Mouse (Mus musculus) intestine, embryonic 15.5 days (tissue): Measurements from ENCODE around the gene Ptpn1. TPM values are rescaled to one million over a fixed set of nuclear protein-coding genes. Genes with fewer than 3 reads are reported as not detected.

Experiments used
- ATAC-seq: fragments of 200-750 bp; cut with Nextera tagmentation; 2 replicates; pipeline ENCODE4 v1.8.0; 2017; ENCODE audit warnings: moderate TSS enrichment, moderate library complexity
- H3K27ac ChIP-seq: fragments of 300-500 bp; sonication (generic); 2 replicates; pipeline ENCODE4 v1.5.1; 2015; ENCODE audit warnings: mild to moderate bottlenecking, inconsistent platforms
- H3K27me3 ChIP-seq: fragments of 300-500 bp; sonication (generic); replicated peaks from 2 replicates; pipeline ENCODE4 v1.6.1; 2015; ENCODE audit warnings: inconsistent platforms
- H3K36me3 ChIP-seq: fragments of 300-500 bp; sonication (generic); 2 replicates; pipeline ENCODE4 v1.6.1; 2015; ENCODE audit warnings: inconsistent platforms
- H3K4me1 ChIP-seq: fragments of 300-500 bp; sonication (generic); replicated peaks from 2 replicates; pipeline ENCODE4 v1.6.1; 2015; ENCODE audit warnings: inconsistent platforms
- H3K4me2 ChIP-seq: fragments of 300-500 bp; sonication (generic); replicated peaks from 2 replicates; pipeline ENCODE4 v1.6.1; 2015; ENCODE audit warnings: mild to moderate bottlenecking, inconsistent platforms
- H3K4me3 ChIP-seq: fragments of 300-500 bp; sonication (generic); replicated peaks from 2 replicates; pipeline ENCODE4 v1.5.1; 2015; ENCODE audit warnings: inconsistent platforms
- H3K9ac ChIP-seq: fragments of 300-500 bp; sonication (generic); 2 replicates; pipeline ENCODE4 v1.6.1; 2015; ENCODE audit warnings: inconsistent platforms
- H3K9me3 ChIP-seq: fragments of 300-500 bp; sonication (generic); 2 replicates; pipeline ENCODE4 v1.6.1; 2016; ENCODE audit warnings: inconsistent platforms
- WGBS: fragments of 180-500 bp; shearing (Covaris S2); methylation state at CpG from one replicate; pipeline ENCODE4 v1.1.7; 2015; 5-methylcytosine and 5-hydroxymethylcytosine counted together
- polyA plus RNA-seq: library from polyadenylated mRNA; unstranded; fragments of >200 nt; fragmentation: Nextera tagmentation; extraction: Ambion mirVana; gene quantifications from 2 replicates; pipeline ENCODE4 v1.2.1, GENCODE M21; 2015

Gene Ptpn1
- polyA plus RNA-seq, 1 experiment from 2014 or later = 54.2 TPM

- Histone ChIP-seq H3K4me1 (peaks cover 39% of the 10 kb centered on the region), H3K27me3 (no peaks in the 10 kb centered on the region), H3K4me2 (peak overlapping the region; percentile 30), H3K9ac (no peak overlapping the region), H3K36me3 (no peaks in the 10 kb centered on the region), H3K4me3 (no peak overlapping the region), H3K27ac (peak overlapping the region; percentile 60; the same call in 1 of the 2 replicates), H3K9me3 (no peaks in the 10 kb centered on the region)
- peak; percentile 50 for ATAC-seq
- 13% methylated on average over 7 of the region's 7 CpGs for WGBS
These were observed 54.9 kb downstream of the Ptpn1 start for GRCm38 (mm10) chr2:167986762-167987161.

GRCm38 (mm10) chr2:167987640-167988039 lies 55.8 kb downstream of the Ptpn1 start:
- Histone ChIP-seq H3K4me2 (no peak overlapping the region; the same call in 1 of the 2 replicates), H3K9me3 (no peaks in the 10 kb centered on the region), H3K9ac (no peak overlapping the region), H3K4me3 (no peak overlapping the region), H3K36me3 (no peaks in the 10 kb centered on the region), H3K27ac (peak overlapping the region; percentile 60; the same call in 1 of the 2 replicates), H3K4me1 (peaks cover 39% of the 10 kb centered on the region), H3K27me3 (no peaks in the 10 kb centered on the region)
- 42% methylated on average over 12 of the region's 12 CpGs for WGBS
- ATAC-seq = peak; percentile 68

GRCm38 (mm10) chr2:167989310-167989709 lies 57.5 kb downstream of the Ptpn1 start:
- Histone ChIP-seq H3K27ac (peak overlapping the region; percentile 15; the same call in 1 of the 2 replicates), H3K4me2 (peak overlapping the region; percentile 26), H3K4me1 (peaks cover 37% of the 10 kb centered on the region), H3K36me3 (no peaks in the 10 kb centered on the region), H3K27me3 (no peaks in the 10 kb centered on the region), H3K9me3 (no peaks in the 10 kb centered on the region), H3K9ac (no peak overlapping the region; the same call in 1 of the 2 replicates), H3K4me3 (no peak overlapping the region)
- WGBS = 43% methylated on average over 14 of the region's 14 CpGs
- peak; percentile 24 for ATAC-seq

- 54% methylated on average over 13 of the region's 13 CpGs for WGBS
- Histone ChIP-seq H3K4me2 (no peak overlapping the region), H3K9me3 (no peaks in the 10 kb centered on the region), H3K4me3 (no peak overlapping the region), H3K36me3 (no peaks in the 10 kb centered on the region), H3K27me3 (no peaks in the 10 kb centered on the region), H3K9ac (no peak overlapping the region), H3K27ac (no peak overlapping the region), H3K4me1 (peaks cover 23% of the 10 kb centered on the region)
- 0 out of 2 replicates have a peak, but pooled peaks have one; percentile 34 for ATAC-seq
These were observed 61.4 kb downstream of the Ptpn1 start for GRCm38 (mm10) chr2:167993260-167993659.

- Histone ChIP-seq H3K4me3 (no peak overlapping the region), H3K27me3 (no peaks in the 10 kb centered on the region), H3K9me3 (no peaks in the 10 kb centered on the region), H3K36me3 (no peaks in the 10 kb centered on the region), H3K27ac (no peak overlapping the region), H3K4me1 (peaks cover 4% of the 10 kb centered on the region; the same call in 1 of the 2 replicates), H3K9ac (no peak overlapping the region), H3K4me2 (no peak overlapping the region)
- no peak for ATAC-seq
- 60% methylated on average over 19 of the region's 19 CpGs for WGBS
These were observed 64.2 kb downstream of the Ptpn1 start for GRCm38 (mm10) chr2:167995870-167996635.

- H3K4me2 ChIP-seq = no peak overlapping the region
- H3K27me3 ChIP-seq = no peaks in the 10 kb centered on the region
- H3K9ac ChIP-seq = no peak overlapping the region
- 61% methylated on average over 8 of the region's 8 CpGs for WGBS
- H3K27ac ChIP-seq = no peak overlapping the region
- H3K9me3 ChIP-seq = no peaks in the 10 kb centered on the region
- H3K4me3 ChIP-seq = no peak overlapping the region
- no peak for ATAC-seq
- no peaks in the 10 kb centered on the region for H3K36me3 ChIP-seq
- peaks cover 4% of the 10 kb centered on the region; the same call in 1 of the 2 replicates for H3K4me1 ChIP-seq
These were observed 64.9 kb downstream of the Ptpn1 start for GRCm38 (mm10) chr2:167996672-167997215.

GRCm38 (mm10) chr2:167997562-167997961 lies 65.7 kb downstream of the Ptpn1 start:
- Histone ChIP-seq H3K4me3 (no peak overlapping the region), H3K4me2 (no peak overlapping the region), H3K27me3 (no peaks in the 10 kb centered on the region), H3K36me3 (no peaks in the 10 kb centered on the region), H3K9ac (no peak overlapping the region), H3K9me3 (no peaks in the 10 kb centered on the region), H3K4me1 (peaks cover 4% of the 10 kb centered on the region; the same call in 1 of the 2 replicates), H3K27ac (no peak overlapping the region)
- 55% methylated on average over 3 of the region's 3 CpGs for WGBS
- ATAC-seq = peak; percentile 44; the same call in 1 of the 2 replicates

- Histone ChIP-seq H3K9me3 (no peaks in the 10 kb centered on the region), H3K4me2 (no peak overlapping the region), H3K27ac (no peak overlapping the region), H3K9ac (no peak overlapping the region), H3K4me3 (no peak overlapping the region), H3K27me3 (no peaks in the 10 kb centered on the region), H3K36me3 (no peaks in the 10 kb centered on the region), H3K4me1 (peaks cover 9% of the 10 kb centered on the region; the same call in 1 of the 2 replicates)
- no peak for ATAC-seq
- WGBS = 65% methylated on average over 3 of the region's 3 CpGs
These were observed 67.4 kb downstream of the Ptpn1 start for GRCm38 (mm10) chr2:167999145-167999743.

- 63% methylated on average over 4 of the region's 4 CpGs for WGBS
- no peak for ATAC-seq
- Histone ChIP-seq H3K36me3 (no peaks in the 10 kb centered on the region), H3K4me1 (peaks cover 32% of the 10 kb centered on the region; the same call in 1 of the 2 replicates), H3K27ac (no peak overlapping the region), H3K4me2 (no peak overlapping the region), H3K27me3 (no peaks in the 10 kb centered on the region), H3K9me3 (no peaks in the 10 kb centered on the region), H3K4me3 (no peak overlapping the region), H3K9ac (no peak overlapping the region)
These were observed 70.3 kb downstream of the Ptpn1 start for GRCm38 (mm10) chr2:168002188-168002587.

GRCm38 (mm10) chr2:168002884-168003283 lies 71.0 kb downstream of the Ptpn1 start:
- H3K4me1 ChIP-seq = peaks cover 32% of the 10 kb centered on the region; the same call in 1 of the 2 replicates
- no peak overlapping the region for H3K4me2 ChIP-seq
- H3K4me3 ChIP-seq = no peak overlapping the region

GRCm38 (mm10) chr2:168003431-168003830 lies 71.6 kb downstream of the Ptpn1 start:
- Histone ChIP-seq H3K9ac (no peak overlapping the region), H3K4me2 (no peak overlapping the region), H3K4me1 (peaks cover 32% of the 10 kb centered on the region; the same call in 1 of the 2 replicates), H3K36me3 (no peaks in the 10 kb centered on the region), H3K4me3 (no peak overlapping the region), H3K27ac (no peak overlapping the region), H3K27me3 (no peaks in the 10 kb centered on the region), H3K9me3 (no peaks in the 10 kb centered on the region)
- peak; percentile 27 for ATAC-seq
- 49% methylated on average over 12 of the region's 12 CpGs for whole genome bisulfite sequencing

More at GRCm38 (mm10) chr2:168002884-168003283, 71.0 kb downstream of the Ptpn1 start:
- no peaks in the 10 kb centered on the region for H3K9me3 ChIP-seq
- H3K9ac ChIP-seq = no peak overlapping the region
- 81% methylated on average over 1 of the region's 2 CpGs for WGBS
- H3K36me3 ChIP-seq = no peaks in the 10 kb centered on the region
- no peak for ATAC-seq
- no peak overlapping the region for H3K27ac ChIP-seq
- no peaks in the 10 kb centered on the region for H3K27me3 ChIP-seq

- WGBS = 51% methylated on average over 2 of the region's 2 CpGs
- Histone ChIP-seq H3K9ac (no peak overlapping the region), H3K27ac (no peak overlapping the region), H3K4me2 (no peak overlapping the region), H3K27me3 (no peaks in the 10 kb centered on the region), H3K9me3 (no peaks in the 10 kb centered on the region), H3K36me3 (no peaks in the 10 kb centered on the region), H3K4me1 (peaks cover 32% of the 10 kb centered on the region; the same call in 1 of the 2 replicates), H3K4me3 (no peak overlapping the region)
- no peak for ATAC-seq
These were observed 72.5 kb downstream of the Ptpn1 start for GRCm38 (mm10) chr2:168004369-168004768.
